Mouse (Mus musculus) hindbrain, postnatal 0 days (tissue): Measurements from ENCODE around the gene Sult1a1. TPM values are rescaled to one million over a fixed set of nuclear protein-coding genes. Genes with fewer than 3 reads are reported as not detected.
"Not testable (repeated sequence)": the region's sequence is repeated elsewhere in the genome, so short reads cannot be mapped to it uniquely, and the experiment has no call there.

Experiments
- ATAC-seq: fragments of 200-750 bp; cut with Nextera tagmentation; 2 replicates; pipeline ENCODE4 v1.8.0; 2017; ENCODE audit warnings: mild to moderate bottlenecking, moderate TSS enrichment, moderate library complexity
- DNase-seq: peaks from one replicate; pipeline ENCODE4 v3.0.0-alpha.2; 2015; ENCODE audit warnings: low spot score
- H3K27ac ChIP-seq: fragments of 300-500 bp; sonication (generic); 2 replicates; pipeline ENCODE4 v1.5.1; 2014; ENCODE audit warnings: mild to moderate bottlenecking
- H3K27me3 ChIP-seq: fragments of 300-500 bp; sonication (generic); 2 replicates; pipeline ENCODE4 v1.6.1; 2014; ENCODE audit warnings: low read length, mixed read lengths; ENCODE audit not compliant: insufficient read depth
- H3K36me3 ChIP-seq: fragments of 300-500 bp; sonication (generic); 2 replicates; pipeline ENCODE4 v1.6.1; 2014; ENCODE audit warnings: low read length, mixed read lengths; ENCODE audit not compliant: insufficient read depth
- H3K4me1 ChIP-seq: fragments of 300-500 bp; sonication (generic); 2 replicates; pipeline ENCODE4 v1.6.1; 2014; ENCODE audit warnings: antibody characterized with exemption, low read length, mixed read lengths; ENCODE audit not compliant: insufficient read depth
- H3K4me2 ChIP-seq: fragments of 300-500 bp; sonication (generic); 2 replicates; pipeline ENCODE4 v1.6.1; 2014; ENCODE audit warnings: low read depth, mild to moderate bottlenecking, low read length, moderate library complexity, mixed read lengths
- H3K4me3 ChIP-seq: fragments of 300-500 bp; sonication (generic); 2 replicates; pipeline ENCODE4 v1.5.1; 2014; ENCODE audit warnings: low read length
- H3K9ac ChIP-seq: fragments of 300-500 bp; sonication (generic); replicated peaks from 2 replicates; pipeline ENCODE4 v1.6.1; 2014; ENCODE audit warnings: mild to moderate bottlenecking, low read length, moderate library complexity, mixed read lengths
- H3K9me3 ChIP-seq: fragments of 300-500 bp; sonication (generic); 2 replicates; pipeline ENCODE4 v1.6.1; 2016; ENCODE audit warnings: low read length, mixed read lengths
- CTCF ChIP-seq: IDR thresholded peaks from 2 replicates; pipeline ENCODE4 v1.5.1; 2016; ENCODE audit warnings: antibody characterized with exemption, control low read depth, low read depth
- WGBS: fragments of 180-500 bp; shearing (Covaris S2); extraction: QIAGEN DNeasy Blood & Tissue Kit; methylation state at CpG from one replicate; pipeline ENCODE4 v1.1.7; 2014; 5-methylcytosine and 5-hydroxymethylcytosine counted together
- polyA plus RNA-seq: library from polyadenylated mRNA; unstranded; fragments of >200 nt; fragmentation: Nextera tagmentation; extraction: Ambion mirVana; gene quantifications from 2 replicates; pipeline ENCODE4 v1.2.1, GENCODE M21; 2015
- total RNA-seq: library from RNA; depleted of rRNA; stranded (reverse); fragments of >200 nt; gene quantifications from 2 replicates; pipeline ENCODE4 v1.2.3, GENCODE M21; 2014

Sult1a1 gene
- total and polyA plus RNA-seq, 2 experiments from 2014 or later, result 19.4 to 34.8 TPM

- H3K27me3 ChIP-seq, result no peaks in the 10 kb centered on the region
- 31% methylated on average over 3 of the region's 3 CpGs for WGBS
- H3K4me1 ChIP-seq, result no peaks in the 10 kb centered on the region; the same call in 1 of the 2 replicates
- ATAC-seq (no peak), DNase-seq (peak; percentile 91)
- H3K4me3 ChIP-seq, result no peak overlapping the region
- no peak overlapping the region for H3K9ac ChIP-seq
- H3K27ac ChIP-seq, result no peak overlapping the region
- peaks cover 16% of the 10 kb centered on the region for H3K36me3 ChIP-seq
- TF ChIP-seq CTCF, result peak; percentile 88
- H3K4me2 ChIP-seq, result no peak overlapping the region
- no peaks in the 10 kb centered on the region for H3K9me3 ChIP-seq
Observed at GRCm38 (mm10) chr7:126693256-126693655, 17.0 kb upstream of the Sult1a1 start.

GRCm38 (mm10) chr7:126692426-126692825, 16.2 kb upstream of the Sult1a1 start:
- no peak for TF ChIP-seq CTCF
- H3K27ac ChIP-seq, result no peak overlapping the region

GRCm38 (mm10) chr7:126691676-126692075, 15.4 kb upstream of the Sult1a1 start:
- DNase-seq, result no peak
- no peak overlapping the region for H3K4me3 ChIP-seq
- peaks cover 16% of the 10 kb centered on the region for H3K36me3 ChIP-seq
- H3K27me3 ChIP-seq, result no peaks in the 10 kb centered on the region
- no peak overlapping the region for H3K9ac ChIP-seq
- no peak for ATAC-seq
- TF ChIP-seq CTCF, result no peak
- no peaks in the 10 kb centered on the region for H3K9me3 ChIP-seq
- 82% methylated on average over 5 of the region's 5 CpGs for WGBS
- H3K4me2 ChIP-seq, result no peak overlapping the region
- no peaks in the 10 kb centered on the region; the same call in 1 of the 2 replicates for H3K4me1 ChIP-seq
- H3K27ac ChIP-seq, result no peak overlapping the region

More at GRCm38 (mm10) chr7:126692426-126692825, 16.2 kb upstream of the Sult1a1 start:
- no peaks in the 10 kb centered on the region for H3K9me3 ChIP-seq
- no peak for ATAC-seq
- no peak overlapping the region for H3K4me2 ChIP-seq
- no peak overlapping the region for H3K9ac ChIP-seq
- peaks cover 16% of the 10 kb centered on the region for H3K36me3 ChIP-seq
- no peak overlapping the region for H3K4me3 ChIP-seq
- H3K27me3 ChIP-seq, result no peaks in the 10 kb centered on the region
- no peaks in the 10 kb centered on the region; the same call in 1 of the 2 replicates for H3K4me1 ChIP-seq
- DNase-seq, result no peak
- 95% methylated on average over 26 of the region's 26 CpGs for WGBS

- ATAC-seq (no peak), DNase-seq (no peak)
- Histone ChIP-seq H3K36me3 (peaks cover 16% of the 10 kb centered on the region), H3K4me2 (no peak overlapping the region), H3K27ac (no peak overlapping the region), H3K27me3 (no peaks in the 10 kb centered on the region), H3K9me3 (no peaks in the 10 kb centered on the region), H3K4me1 (no peaks in the 10 kb centered on the region; the same call in 1 of the 2 replicates), H3K4me3 (no peak overlapping the region), H3K9ac (no peak overlapping the region)
- 79% methylated on average over 3 of the region's 3 CpGs for WGBS
- no peak for TF ChIP-seq CTCF
Observed at GRCm38 (mm10) chr7:126690737-126691136, 14.5 kb upstream of the Sult1a1 start.

- WGBS, result 82% methylated on average over 3 of the region's 3 CpGs
- peaks cover 16% of the 10 kb centered on the region for H3K36me3 ChIP-seq
- no peak overlapping the region for H3K4me2 ChIP-seq
- H3K27me3 ChIP-seq, result no peaks in the 10 kb centered on the region
- H3K27ac ChIP-seq, result no peak overlapping the region
- ATAC-seq, result no peak
- no peak overlapping the region for H3K9ac ChIP-seq
- DNase-seq, result no peak
- H3K4me3 ChIP-seq, result no peak overlapping the region
- no peaks in the 10 kb centered on the region for H3K4me1 ChIP-seq
- no peaks in the 10 kb centered on the region for H3K9me3 ChIP-seq
- TF ChIP-seq CTCF, result no peak
Observed at GRCm38 (mm10) chr7:126689021-126689420, 12.8 kb upstream of the Sult1a1 start.

- not testable (repeated sequence) for DNase-seq, H3K4me1 ChIP-seq, H3K9me3 ChIP-seq, H3K27me3 ChIP-seq, H3K9ac ChIP-seq, ATAC-seq, H3K4me3 ChIP-seq, H3K4me2 ChIP-seq, H3K27ac ChIP-seq
- 83% methylated on average over 4 of the region's 4 CpGs for WGBS
- peaks cover 16% of the 10 kb centered on the region for H3K36me3 ChIP-seq
Observed at GRCm38 (mm10) chr7:126688156-126688555, 11.9 kb upstream of the Sult1a1 start.

- Histone ChIP-seq H3K9me3 (no peaks in the 10 kb centered on the region), H3K4me2 (no peak overlapping the region), H3K27me3 (no peaks in the 10 kb centered on the region), H3K9ac (no peak overlapping the region), H3K4me1 (no peaks in the 10 kb centered on the region), H3K27ac (no peak overlapping the region), H3K4me3 (no peak overlapping the region), H3K36me3 (no peaks in the 10 kb centered on the region)
- 95% methylated on average over 5 of the region's 5 CpGs for WGBS
- ATAC-seq (no peak), DNase-seq (no peak)
- TF ChIP-seq CTCF, result no peak
Observed at GRCm38 (mm10) chr7:126681221-126681620, 5.0 kb upstream of the Sult1a1 start.
